Mouse (Mus musculus) limb, embryonic 13.5 days (tissue): ENCODE data around the gene Arl10. TPM values are rescaled to one million over a fixed set of nuclear protein-coding genes. Genes with fewer than 3 reads are reported as not detected.

Source experiments
- ATAC-seq: fragments of 200-750 bp; cut with Nextera tagmentation; 2 replicates; pipeline ENCODE4 v1.8.0; 2017; ENCODE audit warnings: low read depth, moderate number of reproducible peaks, moderate TSS enrichment; ENCODE audit not compliant: low FRiP score
- H3K27ac ChIP-seq: fragments of 300-500 bp; sonication (generic); 2 replicates; pipeline ENCODE4 v1.5.1; 2015; ENCODE audit warnings: inconsistent platforms, mild to moderate bottlenecking, moderate library complexity
- H3K27me3 ChIP-seq: fragments of 300-500 bp; sonication (generic); 2 replicates; pipeline ENCODE4 v1.6.1; 2015; ENCODE audit warnings: mild to moderate bottlenecking, inconsistent platforms
- H3K36me3 ChIP-seq: fragments of 300-500 bp; sonication (generic); 2 replicates; pipeline ENCODE4 v1.6.1; 2015; ENCODE audit warnings: inconsistent platforms, mild to moderate bottlenecking, moderate library complexity
- H3K4me1 ChIP-seq: fragments of 300-500 bp; sonication (generic); 2 replicates; pipeline ENCODE4 v1.6.1; 2015; ENCODE audit warnings: inconsistent platforms
- H3K4me2 ChIP-seq: fragments of 300-500 bp; sonication (generic); replicated peaks from 2 replicates; pipeline ENCODE4 v1.6.1; 2015; ENCODE audit warnings: inconsistent platforms, mild to moderate bottlenecking, moderate library complexity
- H3K4me3 ChIP-seq: fragments of 300-500 bp; sonication (generic); 2 replicates; pipeline ENCODE4 v1.5.1; 2015; ENCODE audit warnings: moderate library complexity, mild to moderate bottlenecking, inconsistent platforms
- H3K9ac ChIP-seq: fragments of 300-500 bp; sonication (generic); 2 replicates; pipeline ENCODE4 v1.6.1; 2015; ENCODE audit warnings: mild to moderate bottlenecking, inconsistent platforms
- H3K9me3 ChIP-seq: fragments of 300-500 bp; sonication (generic); 2 replicates; pipeline ENCODE4 v1.6.1; 2016; ENCODE audit warnings: inconsistent platforms
- WGBS: fragments of 180-500 bp; shearing (Covaris S2); methylation state at CpG from one replicate; pipeline ENCODE4 v1.1.7; 2015; 5-methylcytosine and 5-hydroxymethylcytosine counted together
- polyA plus RNA-seq: library from polyadenylated mRNA; unstranded; fragments of >200 nt; fragmentation: Nextera tagmentation; extraction: Ambion mirVana; gene quantifications from 2 replicates; pipeline ENCODE4 v1.2.1, GENCODE M21; 2015

The Arl10 gene
- 33.6 and 39.5 TPM in 2 replicates for polyA plus RNA-seq

DNA sequence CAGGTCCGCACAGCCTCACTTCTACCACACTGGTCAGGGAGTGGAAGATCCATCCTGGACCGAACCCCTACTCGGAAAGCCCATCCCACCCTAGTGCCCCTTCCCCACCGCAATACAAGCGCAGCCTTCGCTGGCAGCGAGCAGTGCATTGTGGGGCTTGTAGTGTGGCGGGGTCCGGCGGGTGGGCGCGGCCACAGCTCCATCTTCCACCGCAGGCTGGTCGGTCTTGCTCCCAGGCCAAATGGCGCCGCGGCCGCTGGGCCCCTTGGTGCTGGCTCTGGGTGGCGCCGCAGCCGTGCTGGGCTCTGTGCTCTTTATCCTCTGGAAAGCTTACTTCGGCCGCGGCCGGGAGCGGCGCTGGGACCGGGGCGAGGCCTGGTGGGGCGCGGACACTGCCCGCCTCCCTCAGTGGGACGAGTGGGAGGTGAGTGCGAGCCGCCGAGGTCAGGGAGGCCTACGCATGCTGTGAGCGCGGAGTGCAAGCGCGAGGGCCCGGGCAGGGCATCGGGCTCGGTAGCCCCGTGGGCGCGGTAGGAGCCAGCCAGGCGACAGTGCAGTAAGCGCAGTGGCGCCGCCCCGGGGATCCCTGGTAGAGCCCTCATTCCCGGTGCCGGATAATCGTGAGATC lies at the start of gene Arl10:
Arl10 (plus strand) TSS at position 162 of the 628 bp plus-strand sequence.
- ATAC-seq, result peak; percentile 93
- Histone ChIP-seq H3K4me2 (peak within 1 kb of the TSS; percentile 92), H3K36me3 (peaks cover 38% of the 10 kb centered on the region), H3K9ac (peak within 1 kb of the TSS; percentile 96), H3K4me3 (peak within 1 kb of the TSS; percentile 98), H3K27ac (peak within 1 kb of the TSS; percentile 73; the same call in 1 of the 2 replicates), H3K9me3 (no peaks in the 10 kb centered on the region), H3K27me3 (peaks cover 4% of the 10 kb centered on the region; the same call in 1 of the 2 replicates), H3K4me1 (peaks cover 23% of the 10 kb centered on the region)
- under 1% methylated on average over 55 of the region's 55 CpGs for WGBS

DNA sequence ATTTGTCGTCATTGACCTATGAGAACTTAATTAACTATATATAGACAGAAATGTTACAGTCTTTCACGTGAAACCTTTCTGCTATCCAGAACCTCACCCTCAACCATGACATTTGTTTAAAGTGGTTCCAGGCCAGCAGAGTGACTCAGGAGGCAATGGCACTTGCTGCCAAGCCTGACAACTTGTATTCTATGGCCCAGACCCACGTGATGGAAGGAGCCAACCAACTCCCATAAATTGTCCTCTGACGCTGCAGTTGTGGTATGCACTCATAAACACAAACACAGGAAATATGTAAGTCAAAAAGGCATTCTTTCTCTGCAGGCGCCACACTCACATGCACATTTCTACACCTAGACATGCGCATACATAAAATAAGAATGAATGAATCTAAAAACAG lies 47.7 kb upstream of the Arl10 start:
- ATAC-seq, result no peak
- no peak overlapping the region for H3K9ac ChIP-seq
- no peaks in the 10 kb centered on the region for H3K4me1 ChIP-seq
- H3K9me3 ChIP-seq, result no peaks in the 10 kb centered on the region
- no peak overlapping the region for H3K4me3 ChIP-seq
- WGBS, result 85% methylated on average over 6 of the region's 6 CpGs
- H3K27ac ChIP-seq, result no peak overlapping the region
- peaks cover 76% of the 10 kb centered on the region for H3K36me3 ChIP-seq
- no peaks in the 10 kb centered on the region for H3K27me3 ChIP-seq
- no peak overlapping the region for H3K4me2 ChIP-seq

DNA sequence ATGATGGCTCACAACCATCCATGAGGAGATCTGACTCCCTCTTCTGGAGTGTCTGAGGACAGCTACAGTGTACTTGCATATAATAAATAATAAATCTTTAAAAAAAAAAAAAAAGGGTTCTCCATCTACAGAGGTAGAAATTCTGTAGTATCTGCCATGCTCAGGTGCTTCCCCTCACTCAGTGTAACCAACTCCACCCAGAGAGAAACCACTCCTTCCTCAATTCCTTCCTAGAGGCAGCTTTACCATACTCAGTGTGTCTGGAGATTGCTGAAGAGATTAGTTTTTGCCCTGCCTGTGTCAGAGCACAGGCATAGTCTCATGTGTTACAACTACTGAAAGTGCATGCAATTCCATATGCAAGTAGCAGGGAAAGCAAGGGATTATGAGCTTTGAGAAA lies 42.7 kb upstream of the Arl10 start:
- H3K9me3 ChIP-seq, result no peaks in the 10 kb centered on the region
- no peak overlapping the region for H3K4me2 ChIP-seq
- H3K4me3 ChIP-seq, result no peak overlapping the region
- H3K36me3 ChIP-seq, result peaks cover 80% of the 10 kb centered on the region
- ATAC-seq, result no peak
- H3K27ac ChIP-seq, result no peak overlapping the region
- no peak overlapping the region for H3K9ac ChIP-seq
- no peaks in the 10 kb centered on the region for H3K4me1 ChIP-seq
- H3K27me3 ChIP-seq, result no peaks in the 10 kb centered on the region

DNA sequence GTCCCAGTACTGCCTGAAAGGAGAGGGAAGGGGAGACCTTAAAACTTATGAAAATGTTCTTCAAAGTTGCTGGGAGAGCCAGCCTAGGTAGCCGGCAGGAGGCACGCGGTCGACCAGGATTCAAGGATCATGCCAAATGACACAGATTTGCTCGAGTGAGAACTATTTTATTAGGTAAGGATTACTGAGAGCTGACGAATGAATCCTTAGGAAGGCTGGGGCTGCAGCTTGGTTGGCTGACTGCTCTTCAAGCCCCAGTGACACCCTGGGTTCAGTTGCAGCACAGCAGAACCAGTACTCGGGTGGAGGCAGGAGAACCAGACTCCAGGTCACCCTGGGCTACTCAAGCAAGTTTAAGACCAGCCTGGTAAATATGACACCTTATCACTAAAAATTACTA lies 26.8 kb upstream of the Arl10 start:
- Histone ChIP-seq H3K4me2 (no peak overlapping the region), H3K27ac (no peak overlapping the region), H3K4me3 (no peak overlapping the region), H3K9me3 (no peaks in the 10 kb centered on the region), H3K9ac (no peak overlapping the region), H3K4me1 (no peaks in the 10 kb centered on the region), H3K27me3 (no peaks in the 10 kb centered on the region), H3K36me3 (peaks cover 68% of the 10 kb centered on the region)
- ATAC-seq, result no peak
- 81% methylated on average over 7 of the region's 7 CpGs for WGBS

DNA sequence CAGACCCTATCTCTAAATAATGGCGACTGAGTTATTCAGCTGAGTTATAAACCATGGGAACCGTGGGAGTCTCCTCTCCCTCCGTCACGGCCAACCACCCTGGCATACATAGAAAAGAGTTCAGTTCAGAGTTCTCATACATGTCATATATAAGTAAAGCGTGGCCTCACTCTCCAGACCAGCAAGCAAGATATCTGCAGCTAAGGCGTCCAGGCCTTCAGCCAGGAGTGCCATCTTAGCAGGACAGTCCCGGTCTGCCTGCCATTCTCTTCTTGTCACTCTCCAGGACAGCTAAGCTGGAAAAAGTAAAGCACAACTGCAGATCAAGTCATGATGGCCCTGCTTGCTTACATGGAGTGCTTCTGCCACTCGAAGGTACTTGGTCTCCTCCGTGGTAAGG lies 18.6 kb upstream of the Arl10 start:
- 94% methylated on average over 9 of the region's 9 CpGs for WGBS
- no peak for ATAC-seq
- H3K36me3 ChIP-seq, result peaks cover 96% of the 10 kb centered on the region

DNA sequence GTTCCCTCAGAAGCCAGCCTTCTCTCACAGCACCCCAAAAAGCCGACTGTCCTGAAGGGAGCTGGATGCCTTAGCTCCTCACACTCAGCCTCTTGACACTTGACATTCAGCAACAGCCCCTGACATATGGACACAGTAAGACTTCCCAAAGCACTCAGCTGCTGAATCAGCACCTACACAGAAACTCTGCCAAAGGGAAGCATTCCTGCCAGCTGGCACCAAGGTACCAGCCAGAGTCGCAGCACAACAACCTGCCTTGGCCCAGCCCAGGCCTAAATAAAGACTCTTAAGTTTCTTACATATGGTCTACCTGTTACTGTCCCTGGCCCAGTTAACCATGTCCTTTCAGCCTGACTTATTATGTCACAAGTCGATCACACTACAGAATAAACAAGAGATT lies 18.0 kb upstream of the Arl10 start:
- Histone ChIP-seq H3K4me3 (no peak overlapping the region), H3K36me3 (peaks cover 96% of the 10 kb centered on the region), H3K9me3 (no peaks in the 10 kb centered on the region), H3K4me1 (no peaks in the 10 kb centered on the region), H3K27me3 (no peaks in the 10 kb centered on the region), H3K27ac (no peak overlapping the region), H3K9ac (no peak overlapping the region), H3K4me2 (no peak overlapping the region)
- WGBS, result 89% methylated on average over 3 of the region's 3 CpGs
- no peak for ATAC-seq

More for the DNA sequence above, 18.6 kb upstream of the Arl10 start:
- Histone ChIP-seq H3K27ac (no peak overlapping the region), H3K9me3 (no peaks in the 10 kb centered on the region), H3K4me1 (no peaks in the 10 kb centered on the region), H3K27me3 (no peaks in the 10 kb centered on the region), H3K4me2 (no peak overlapping the region), H3K4me3 (no peak overlapping the region), H3K9ac (no peak overlapping the region)

DNA sequence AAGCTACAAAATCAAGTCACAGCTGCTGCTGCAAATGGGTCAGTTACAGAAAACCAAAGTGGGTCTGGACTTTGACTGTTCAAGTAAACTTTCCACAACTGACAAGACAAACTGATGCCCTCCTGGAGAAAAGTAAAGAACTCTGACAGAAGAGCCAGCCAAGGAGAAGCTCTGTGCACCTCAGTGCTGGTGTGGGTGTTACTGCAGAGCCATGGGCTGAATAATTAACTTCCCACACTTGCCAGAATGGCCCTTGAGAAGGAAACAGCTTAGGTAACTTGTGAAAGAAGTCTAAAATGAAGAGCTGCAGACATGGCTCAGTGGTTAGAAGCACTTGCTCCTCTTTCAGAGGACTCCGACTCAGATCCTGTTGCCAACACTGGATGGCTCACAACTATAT lies 17.2 kb upstream of the Arl10 start:
- no peaks in the 10 kb centered on the region for H3K9me3 ChIP-seq
- 97% methylated on average over 1 of the region's 1 CpGs for WGBS
- H3K27me3 ChIP-seq, result no peaks in the 10 kb centered on the region
- no peaks in the 10 kb centered on the region for H3K4me1 ChIP-seq
- no peak overlapping the region for H3K9ac ChIP-seq
- H3K27ac ChIP-seq, result no peak overlapping the region
- H3K36me3 ChIP-seq, result peaks cover 95% of the 10 kb centered on the region
- no peak overlapping the region for H3K4me2 ChIP-seq
- no peak for ATAC-seq
- no peak overlapping the region for H3K4me3 ChIP-seq

DNA sequence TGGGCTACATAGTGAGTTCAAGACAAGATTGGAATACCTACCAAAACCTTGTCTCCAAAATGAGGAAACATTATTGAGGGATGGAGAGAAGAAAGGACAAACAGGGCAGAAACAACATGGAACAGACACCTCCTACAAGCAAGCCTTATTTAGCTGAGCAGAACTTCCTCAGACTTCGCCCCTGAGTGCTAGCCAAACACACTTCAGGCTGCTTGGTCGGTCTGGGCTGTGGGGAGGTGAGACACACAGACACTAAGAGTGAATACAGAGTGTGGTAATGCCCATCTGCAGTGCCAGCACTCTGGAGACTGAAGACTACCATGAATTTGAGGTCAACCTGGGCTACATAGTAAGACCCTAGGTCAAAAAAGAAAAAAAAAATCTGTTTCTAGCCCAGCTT lies 15.2 kb upstream of the Arl10 start:
- Histone ChIP-seq H3K4me2 (no peak overlapping the region), H3K36me3 (peaks cover 86% of the 10 kb centered on the region), H3K4me3 (no peak overlapping the region), H3K9ac (no peak overlapping the region), H3K4me1 (peaks cover 12% of the 10 kb centered on the region), H3K9me3 (no peaks in the 10 kb centered on the region), H3K27ac (no peak overlapping the region), H3K27me3 (no peaks in the 10 kb centered on the region)
- WGBS, result 94% methylated on average over 2 of the region's 2 CpGs
- ATAC-seq, result no peak

DNA sequence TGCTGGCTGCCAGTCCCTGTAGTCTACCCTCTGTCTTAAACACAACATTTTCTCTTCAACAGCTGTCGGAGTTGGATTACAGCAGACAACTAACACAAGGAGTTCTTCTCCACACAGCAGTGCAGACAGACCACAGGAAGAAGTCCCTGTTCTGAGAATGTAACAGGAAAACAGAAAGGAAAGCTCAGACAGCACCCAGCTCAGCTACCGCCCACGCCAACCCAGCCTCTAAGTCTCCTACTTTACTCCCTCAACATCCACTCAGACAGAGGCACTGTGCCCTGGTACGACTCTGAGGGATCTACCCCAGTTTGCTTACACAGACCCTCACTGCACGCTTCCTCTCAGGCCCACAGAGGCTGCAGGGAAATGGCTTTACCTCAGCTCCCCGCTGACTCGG lies 14.2 kb upstream of the Arl10 start:
- H3K36me3 ChIP-seq, result peaks cover 78% of the 10 kb centered on the region

DNA sequence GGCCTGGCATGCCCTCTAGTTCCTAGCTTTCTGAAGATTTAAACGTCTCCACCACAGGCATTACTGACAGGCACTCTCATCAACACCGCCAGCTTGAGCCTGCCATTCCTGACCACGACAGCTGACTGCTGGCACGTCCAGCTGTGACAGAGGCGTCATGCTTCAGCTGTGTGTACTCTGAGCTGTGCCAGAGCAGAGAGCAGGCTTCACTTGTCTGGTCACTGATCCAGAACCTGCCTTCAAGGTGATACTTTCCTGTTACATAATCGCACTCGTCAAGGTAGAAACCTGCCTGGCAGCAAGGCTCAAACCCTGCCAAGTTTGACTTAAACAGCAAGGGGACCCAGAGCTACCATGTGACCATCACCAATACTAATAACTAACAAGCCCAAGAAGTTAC lies 12.3 kb upstream of the Arl10 start:
- H3K36me3 ChIP-seq, result peaks cover 59% of the 10 kb centered on the region

More for the DNA sequence above, 14.2 kb upstream of the Arl10 start:
- no peak overlapping the region for H3K9ac ChIP-seq
- no peak overlapping the region for H3K4me3 ChIP-seq
- peaks cover 12% of the 10 kb centered on the region for H3K4me1 ChIP-seq
- no peak overlapping the region for H3K4me2 ChIP-seq
- no peak overlapping the region for H3K27ac ChIP-seq
- ATAC-seq, result no peak
- no peaks in the 10 kb centered on the region for H3K27me3 ChIP-seq
- 89% methylated on average over 7 of the region's 7 CpGs for WGBS
- no peaks in the 10 kb centered on the region for H3K9me3 ChIP-seq

DNA sequence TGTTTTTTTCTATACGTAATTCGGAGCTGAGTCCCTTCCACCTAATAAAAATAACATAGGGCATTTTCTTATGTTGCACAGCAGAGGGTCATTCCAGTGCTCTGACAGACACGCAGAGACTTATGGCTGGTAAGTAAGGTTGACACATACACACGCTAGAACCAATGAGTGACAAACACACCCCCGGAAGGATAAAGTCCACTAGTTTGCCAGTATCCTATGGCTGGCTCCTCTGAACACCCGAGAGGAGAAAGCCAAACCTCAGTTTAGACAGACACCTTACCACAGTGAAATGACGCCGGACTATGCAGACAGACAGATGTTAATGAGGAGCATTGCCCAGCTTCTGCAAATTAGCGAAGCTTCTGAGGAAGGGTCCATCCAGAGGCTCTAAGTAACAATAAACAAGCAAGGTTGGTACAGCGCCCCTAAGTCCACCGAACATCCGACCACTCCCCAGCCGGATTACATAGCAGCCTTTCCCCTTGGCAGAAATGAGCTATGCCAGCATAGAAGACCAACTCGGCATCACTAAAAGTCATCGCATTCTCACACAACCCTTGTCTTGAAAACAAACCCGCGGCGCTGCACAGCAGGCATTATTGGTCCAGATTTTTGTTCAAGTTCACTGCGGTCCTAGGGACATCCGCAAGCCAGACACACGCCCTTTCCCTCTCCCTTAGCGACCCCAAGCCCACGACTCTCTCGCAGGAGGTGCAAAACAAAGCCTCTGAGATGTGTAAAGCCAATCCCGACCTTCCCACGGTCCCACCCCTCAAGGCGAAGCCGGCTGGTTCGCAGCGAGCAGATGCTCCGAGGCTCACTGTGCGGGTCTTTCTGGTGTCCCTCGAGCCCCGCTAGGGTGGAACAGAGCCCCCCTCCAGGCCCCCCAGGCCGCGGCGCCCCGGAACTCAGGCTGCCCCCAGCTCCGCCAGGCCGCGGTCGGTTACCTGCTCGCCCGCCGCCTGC lies 10.3 kb upstream of the Arl10 start:
- no peaks in the 10 kb centered on the region for H3K27me3 ChIP-seq
- peak overlapping the region; percentile 93 for H3K4me2 ChIP-seq
- H3K27ac ChIP-seq, result peak overlapping the region; percentile 65
- H3K9me3 ChIP-seq, result no peaks in the 10 kb centered on the region
- H3K36me3 ChIP-seq, result peaks cover 39% of the 10 kb centered on the region
- peak; percentile 60 for ATAC-seq
- peaks cover 12% of the 10 kb centered on the region for H3K4me1 ChIP-seq
- peak overlapping the region; percentile 77 for H3K4me3 ChIP-seq
- 10% methylated on average over 45 of the region's 45 CpGs for WGBS
- H3K9ac ChIP-seq, result peak overlapping the region; percentile 91

More for the DNA sequence above, 12.3 kb upstream of the Arl10 start:
- no peak for ATAC-seq
- Histone ChIP-seq H3K4me2 (no peak overlapping the region), H3K27me3 (no peaks in the 10 kb centered on the region), H3K27ac (no peak overlapping the region), H3K4me1 (peaks cover 12% of the 10 kb centered on the region), H3K4me3 (no peak overlapping the region), H3K9me3 (no peaks in the 10 kb centered on the region), H3K9ac (no peak overlapping the region)
- WGBS, result 81% methylated on average over 7 of the region's 7 CpGs

DNA sequence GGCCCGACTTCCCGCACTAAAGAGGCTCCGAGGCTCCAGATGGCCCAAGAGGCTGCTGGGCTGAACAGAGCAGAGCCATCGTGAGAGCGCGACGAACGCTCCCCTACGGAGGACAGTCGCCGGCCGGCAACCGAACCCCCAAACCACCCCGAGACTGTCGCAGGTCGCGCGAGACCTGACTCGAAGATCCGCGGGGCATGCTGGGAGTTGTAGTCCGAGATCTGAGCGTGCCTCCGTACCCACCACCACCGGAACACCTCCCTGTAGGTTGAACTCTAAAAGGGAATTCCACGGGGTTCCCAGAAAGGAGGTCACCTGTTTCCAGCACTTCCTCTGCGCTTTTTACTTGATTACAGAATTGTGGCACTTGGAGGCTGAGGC lies 9.6 kb upstream of the Arl10 start, which contains the start of gene 4833439L19Rik:
4833439L19Rik (minus strand) TSS at position 235 of the 381 bp plus-strand sequence.
- Histone ChIP-seq H3K27me3 (no peaks in the 10 kb centered on the region), H3K4me1 (peaks cover 12% of the 10 kb centered on the region), H3K9me3 (no peaks in the 10 kb centered on the region), H3K4me3 (peak within 1 kb of the TSS; percentile 77), H3K9ac (peak within 1 kb of the TSS; percentile 91), H3K4me2 (peak within 1 kb of the TSS; percentile 93), H3K36me3 (peaks cover 32% of the 10 kb centered on the region), H3K27ac (peak within 1 kb of the TSS; percentile 65)
- ATAC-seq, result peak; percentile 97
- WGBS, result 0% methylated on average over 27 of the region's 27 CpGs
